In genomic region chr19:46481352-46481751, GRCm38 (mm10) we compare ENCODE assay signal across 11 mouse cellular contexts. TPM values are rescaled to one million over a fixed set of nuclear protein-coding genes. Genes with fewer than 3 reads are reported as not detected.
DNase-seq lines count a peak whose midpoint lies in the region; ATAC-seq and TF ChIP-seq lines count a peak whose summit lies in the region.
"Had no signal": no experiment of that assay in that cellular context is flagged by ENCODE, and none has a peak within 500 bp of the region (broad histone marks: within the 10 kb centered on the region; RNA-seq: fewer than 3 reads in every experiment).

No protein-coding gene starts in this region.

- peaks cover 34% of the 10 kb centered on the region for H3K36me3 ChIP-seq in heart, embryonic 13.5 days
- H3K36me3 ChIP-seq in lung, postnatal 0 days (ENCODE audit: insufficient read depth, low read length) = no peaks in the 10 kb centered on the region
- H3K36me3 ChIP-seq in midbrain, embryonic 11.5 days (ENCODE audit: control insufficient read depth, insufficient read depth, low read length) = peaks cover 13% of the 10 kb centered on the region; the same call in 1 of the 2 replicates

- ATAC-seq in heart, embryonic 13.5 days (ENCODE audit: extremely low read depth, insufficient number of reproducible peaks, low FRiP score, low TSS enrichment) = no peak
- ATAC-seq in lung, postnatal 0 days = no peak
- ATAC-seq in midbrain, embryonic 11.5 days (ENCODE audit: low FRiP score) = peak; percentile 31; the same call in 1 of the 2 replicates

- H3K4me3 ChIP-seq in heart, embryonic 13.5 days = no peak overlapping the region
- H3K4me3 ChIP-seq in lung, postnatal 0 days (ENCODE audit: low read depth, low read length) = no peak overlapping the region
- H3K4me3 ChIP-seq in midbrain, embryonic 11.5 days (ENCODE audit: low read depth, low read length) = no peak overlapping the region

- peak overlapping the region; percentile 40; the same call in 1 of the 2 replicates for H3K9ac ChIP-seq in heart, embryonic 13.5 days
- H3K9ac ChIP-seq in lung, postnatal 0 days (replicated peaks; ENCODE audit: low read depth) = no peak overlapping the region
- no peak overlapping the region for H3K9ac ChIP-seq in midbrain, embryonic 11.5 days (ENCODE audit: low read length)

- peak overlapping the region; percentile 37; the same call in 1 of the 2 replicates for H3K27ac ChIP-seq in heart, embryonic 13.5 days (replicated peaks)
- peak overlapping the region; percentile 88 for H3K27ac ChIP-seq in lung, postnatal 0 days (ENCODE audit: low read length)
- peak overlapping the region; percentile 64 for H3K27ac ChIP-seq in midbrain, embryonic 11.5 days (ENCODE audit: low read depth, low read length)

- WGBS in heart, embryonic 13.5 days = 48% methylated on average over 3 of the region's 3 CpGs
- WGBS in lung, postnatal 0 days = 33% methylated on average over 3 of the region's 3 CpGs
- WGBS in midbrain, embryonic 11.5 days = 6% methylated on average over 3 of the region's 3 CpGs

- no peak for TF ChIP-seq EP300 in lung, postnatal 0 days (IDR thresholded peaks at IDR 0.05)

- no peak overlapping the region for H3K4me2 ChIP-seq in heart, embryonic 13.5 days
- no peak overlapping the region for H3K4me2 ChIP-seq in lung, postnatal 0 days (replicated peaks; ENCODE audit: low read depth, low read length)
- 0 out of 2 replicates have a peak overlapping the region, but pooled peaks have one; percentile 8 for H3K4me2 ChIP-seq in midbrain, embryonic 11.5 days

- no peak for DNase-seq in heart, adult 18-20 months
- DNase-seq in lung, postnatal 0 days (ENCODE audit: low spot score) = no peak
- no peak for DNase-seq in lung, postnatal 10 days
- DNase-seq in midbrain, embryonic 11.5 days (ENCODE audit: low spot score, missing footprints) = no peak
- DNase-seq in thymus, postnatal 0 days (ENCODE audit: low spot score) = no peak
- DNase-seq in right cerebral cortex, postnatal 4 days = no peak
- no peak for DNase-seq in retina, postnatal 1 day
- DNase-seq: cerebellum, adult 2 months; lung, postnatal 14 days; thymus, postnatal 36 days had no signal

- no peaks in the 10 kb centered on the region for H3K27me3 ChIP-seq in heart, embryonic 13.5 days (replicated peaks)
- H3K27me3 ChIP-seq in lung, postnatal 0 days (replicated peaks; ENCODE audit: insufficient read depth, low read length) = no peaks in the 10 kb centered on the region
- H3K27me3 ChIP-seq in midbrain, embryonic 11.5 days (ENCODE audit: control insufficient read depth, insufficient read depth, low read length) = no peaks in the 10 kb centered on the region

- no peaks in the 10 kb centered on the region for H3K9me3 ChIP-seq in heart, embryonic 13.5 days
- no peaks in the 10 kb centered on the region for H3K9me3 ChIP-seq in lung, postnatal 0 days (ENCODE audit: low read length)
- no peaks in the 10 kb centered on the region for H3K9me3 ChIP-seq in midbrain, embryonic 11.5 days (ENCODE audit: control insufficient read depth, low read length)

- no peak for TF ChIP-seq CTCF in lung, postnatal 0 days (IDR thresholded peaks at IDR 0.05)

- H3K4me1 ChIP-seq in heart, embryonic 13.5 days = peaks cover 96% of the 10 kb centered on the region
- peaks cover 64% of the 10 kb centered on the region for H3K4me1 ChIP-seq in lung, postnatal 0 days (ENCODE audit: insufficient read depth, low read depth, low read length)
- H3K4me1 ChIP-seq in midbrain, embryonic 11.5 days (ENCODE audit: control insufficient read depth, insufficient read depth, low read length) = peaks cover 37% of the 10 kb centered on the region

RNA-seq across cellular contexts. Expression of gene Trim8, which starts 20.1 kb away (rescaled TPM):
- polyA plus RNA-seq in heart, embryonic 13.5 days (2015; fragmentation: Nextera tagmentation; extraction: Ambion mirVana) = 13.2 and 13.9 TPM in 2 replicates
- 10 to 100 TPM; 33.9 to 38.8 TPM for total RNA-seq in heart, adult 18-20 months (2021)
- 34.1 and 34.8 TPM in 2 replicates for polyA plus RNA-seq in lung, postnatal 0 days (2015; fragmentation: Nextera tagmentation; extraction: Ambion mirVana)
- 28.6 and 31.7 TPM in 2 replicates for polyA plus RNA-seq in midbrain, embryonic 11.5 days (2014; fragmentation: Nextera tagmentation; extraction: Ambion mirVana)
- polyA plus RNA-seq in thymus, postnatal 0 days (2015; fragmentation: Nextera tagmentation; extraction: Ambion mirVana) = 20.4 and 23.6 TPM in 2 replicates

Comparison
In these comparisons a context has a peak if more than half of its experiments do, and no peak if none do; other contexts are left out.
1. H3K27ac ChIP-seq: peak in every context shown above with its lines; median percentile 88 in lung, postnatal 0 days; 64 in midbrain, embryonic 11.5 days; 37 in heart, embryonic 13.5 days.